Mouse (Mus musculus): Measurements from ENCODE around the gene Cdc34.
A peak's percentile ranks its signal among the peaks of the same experiment; 100 is the strongest.

Gene Cdc34

DNA sequence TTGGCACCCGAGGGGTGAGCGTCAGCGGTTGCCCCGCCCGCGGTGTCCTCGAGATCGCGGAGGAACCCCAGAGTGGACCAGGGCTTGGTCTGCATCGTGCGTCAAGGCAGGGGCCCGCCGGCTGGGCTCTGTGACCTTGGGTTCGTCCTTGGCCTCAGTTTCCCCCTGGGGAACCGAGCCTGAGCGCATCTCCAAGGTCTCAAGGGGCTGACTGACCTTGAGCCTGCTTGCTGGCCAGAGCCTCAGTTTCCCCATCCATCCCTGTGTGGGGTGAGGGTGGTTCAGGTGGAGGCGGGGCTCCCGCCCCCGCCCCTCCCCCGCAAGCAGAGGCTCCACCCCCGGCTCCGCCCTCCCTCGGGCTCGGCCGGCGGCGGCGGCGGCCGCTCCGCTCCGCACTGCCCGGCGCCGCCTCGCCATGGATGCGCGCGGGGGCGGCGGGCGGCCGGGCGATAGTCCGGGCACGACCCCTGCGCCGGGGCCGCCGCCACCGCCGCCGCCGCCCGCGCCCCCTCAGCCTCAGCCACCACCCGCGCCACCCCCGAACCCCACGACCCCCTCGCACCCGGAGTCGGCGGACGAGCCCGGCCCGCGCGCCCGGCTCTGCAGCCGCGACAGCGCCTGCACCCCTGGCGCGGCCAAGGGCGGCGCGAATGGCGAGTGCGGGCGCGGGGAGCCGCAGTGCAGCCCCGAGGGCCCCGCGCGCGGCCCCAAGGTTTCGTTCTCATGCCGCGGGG lies 34.4 kb downstream of the Cdc34 start, which contains the start of gene Hcn2:
Gene Hcn2, plus strand, starts transcription at position 381 of the 734 bp plus-strand sequence.
- ATAC-seq (ENCODE audit: low TSS enrichment) = no peak

DNA sequence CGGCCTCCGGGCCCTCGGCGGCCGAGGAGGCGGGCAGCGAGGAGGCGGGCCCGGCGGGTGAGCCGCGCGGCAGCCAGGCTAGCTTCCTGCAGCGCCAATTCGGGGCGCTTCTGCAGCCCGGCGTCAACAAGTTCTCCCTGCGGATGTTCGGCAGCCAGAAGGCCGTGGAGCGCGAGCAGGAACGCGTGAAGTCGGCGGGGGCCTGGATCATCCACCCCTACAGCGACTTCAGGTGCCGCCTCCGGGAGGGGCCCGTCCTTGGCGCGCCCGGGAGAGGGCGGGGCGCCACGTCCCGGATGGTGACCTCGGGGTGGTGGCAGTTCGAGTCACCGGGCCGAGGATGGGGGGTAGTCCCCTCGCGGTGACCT lies 35.0 kb downstream of the Cdc34 start:
- peak; percentile 21; the same call in 1 of the 2 replicates for ATAC-seq (ENCODE audit: low TSS enrichment)

DNA sequence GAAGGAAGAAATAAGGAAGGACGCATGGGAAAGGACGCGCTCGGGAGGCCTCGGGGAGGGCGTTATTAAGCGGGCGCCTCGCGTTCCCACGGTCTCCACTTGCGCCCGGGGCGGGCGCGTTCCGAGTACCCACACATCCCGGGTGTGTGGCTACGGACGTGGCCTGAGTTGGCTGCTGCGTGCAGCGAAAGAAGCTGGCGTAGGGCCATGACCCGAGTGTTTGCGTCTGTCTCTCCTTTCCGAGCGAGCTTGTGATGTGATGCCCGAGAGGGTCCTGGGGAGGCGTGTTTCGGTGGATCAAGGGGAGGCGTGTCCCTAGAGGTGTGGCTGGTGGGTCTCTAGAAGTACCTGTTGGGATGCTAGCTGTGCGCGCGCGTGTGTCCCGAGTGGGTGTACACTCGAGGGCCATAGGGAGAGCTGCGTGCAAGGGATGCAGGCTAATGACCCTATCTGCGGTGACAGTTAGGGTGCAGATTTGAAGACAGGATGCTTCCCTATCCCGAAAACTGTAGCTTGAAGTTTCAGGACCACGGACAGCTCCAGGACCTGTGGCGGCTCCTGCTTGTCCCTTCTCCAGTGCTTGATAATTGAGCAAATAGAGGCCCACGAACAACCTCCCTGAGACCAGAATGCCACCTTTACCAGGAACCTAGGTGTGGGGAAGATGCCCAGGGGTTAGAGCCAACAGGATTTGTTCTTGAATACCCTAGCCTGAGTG lies 35.8 kb downstream of the Cdc34 start:
- no peak for ATAC-seq (ENCODE audit: low TSS enrichment)

DNA sequence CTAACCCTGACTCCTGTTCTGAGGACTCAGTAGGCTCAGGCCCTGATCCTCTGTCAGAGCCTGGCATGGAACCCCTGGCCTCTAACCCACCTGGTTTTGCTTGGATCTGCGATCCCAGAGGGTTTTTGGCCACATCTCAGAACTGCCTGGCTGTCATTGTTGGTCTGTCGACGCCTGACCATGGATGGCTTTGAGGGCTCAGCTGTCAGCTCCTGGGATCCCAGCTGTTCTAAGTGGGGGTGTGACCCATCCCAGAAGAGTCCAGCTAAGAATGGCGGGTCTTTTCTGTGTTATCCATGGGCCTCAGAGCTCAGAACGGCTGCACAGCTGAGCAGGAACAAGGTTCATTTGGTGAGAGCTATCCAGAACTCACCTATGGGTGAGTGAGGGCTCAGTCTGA lies 39.1 kb downstream of the Cdc34 start:
- ATAC-seq (ENCODE audit: low TSS enrichment) = no peak

DNA sequence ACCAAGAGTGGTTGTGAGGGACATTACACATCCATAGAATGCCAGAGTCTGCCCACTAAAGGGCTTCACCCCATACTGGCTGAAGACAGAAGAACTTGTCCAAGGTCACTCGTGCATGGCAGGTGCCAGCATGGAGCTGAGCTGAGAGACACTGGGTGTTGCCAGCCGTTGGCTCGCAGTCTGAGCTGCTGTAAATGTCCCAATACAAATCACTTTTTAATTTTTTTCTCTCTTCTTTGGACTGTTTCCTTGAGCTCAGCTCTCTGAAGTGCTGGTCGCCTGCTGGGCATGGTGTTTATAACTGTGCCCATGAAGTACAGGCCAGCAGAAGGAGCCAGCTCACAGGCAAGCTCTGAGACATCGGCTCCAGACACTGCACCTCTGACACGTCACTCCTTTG lies 41.1 kb downstream of the Cdc34 start:
- no peak for ATAC-seq (ENCODE audit: low TSS enrichment)

DNA sequence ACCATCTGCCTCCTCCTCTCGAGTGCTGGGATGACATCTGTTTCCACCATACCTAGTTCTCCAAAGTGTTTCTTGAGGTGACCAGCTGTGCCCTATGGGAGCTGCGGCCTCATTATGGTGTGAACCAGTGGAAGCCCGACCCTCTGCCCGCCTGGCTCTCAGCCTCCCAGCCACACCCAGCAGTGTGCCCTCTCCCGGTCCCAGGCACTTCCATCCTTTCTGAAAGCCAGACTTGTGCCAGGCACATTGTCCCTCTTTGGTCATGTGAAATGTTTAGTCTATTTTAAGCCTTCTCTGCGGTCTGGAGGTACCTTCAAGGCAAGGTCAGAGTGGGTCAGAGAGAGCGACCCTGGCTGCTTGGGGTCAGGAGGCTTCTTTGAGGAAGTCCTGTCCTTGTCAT lies 41.7 kb downstream of the Cdc34 start:
- ATAC-seq (ENCODE audit: low TSS enrichment) = no peak

DNA sequence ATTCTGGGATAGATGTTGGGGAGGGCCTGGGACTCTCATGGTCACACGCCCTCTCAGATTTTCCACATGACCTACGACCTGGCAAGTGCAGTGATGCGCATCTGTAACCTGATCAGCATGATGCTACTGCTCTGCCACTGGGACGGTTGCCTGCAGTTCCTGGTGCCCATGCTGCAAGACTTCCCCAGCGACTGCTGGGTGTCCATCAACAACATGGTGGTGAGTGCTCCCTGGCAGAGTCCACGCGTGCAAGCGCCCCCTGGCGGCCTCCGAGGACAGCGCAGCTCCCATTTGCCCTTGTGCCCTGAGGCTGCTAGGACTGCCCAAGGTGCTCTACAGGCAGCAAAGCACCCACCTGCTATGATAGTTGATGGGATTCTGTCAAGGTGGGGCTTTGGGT lies 44.1 kb downstream of the Cdc34 start:
- no peak for ATAC-seq (ENCODE audit: low TSS enrichment)

DNA sequence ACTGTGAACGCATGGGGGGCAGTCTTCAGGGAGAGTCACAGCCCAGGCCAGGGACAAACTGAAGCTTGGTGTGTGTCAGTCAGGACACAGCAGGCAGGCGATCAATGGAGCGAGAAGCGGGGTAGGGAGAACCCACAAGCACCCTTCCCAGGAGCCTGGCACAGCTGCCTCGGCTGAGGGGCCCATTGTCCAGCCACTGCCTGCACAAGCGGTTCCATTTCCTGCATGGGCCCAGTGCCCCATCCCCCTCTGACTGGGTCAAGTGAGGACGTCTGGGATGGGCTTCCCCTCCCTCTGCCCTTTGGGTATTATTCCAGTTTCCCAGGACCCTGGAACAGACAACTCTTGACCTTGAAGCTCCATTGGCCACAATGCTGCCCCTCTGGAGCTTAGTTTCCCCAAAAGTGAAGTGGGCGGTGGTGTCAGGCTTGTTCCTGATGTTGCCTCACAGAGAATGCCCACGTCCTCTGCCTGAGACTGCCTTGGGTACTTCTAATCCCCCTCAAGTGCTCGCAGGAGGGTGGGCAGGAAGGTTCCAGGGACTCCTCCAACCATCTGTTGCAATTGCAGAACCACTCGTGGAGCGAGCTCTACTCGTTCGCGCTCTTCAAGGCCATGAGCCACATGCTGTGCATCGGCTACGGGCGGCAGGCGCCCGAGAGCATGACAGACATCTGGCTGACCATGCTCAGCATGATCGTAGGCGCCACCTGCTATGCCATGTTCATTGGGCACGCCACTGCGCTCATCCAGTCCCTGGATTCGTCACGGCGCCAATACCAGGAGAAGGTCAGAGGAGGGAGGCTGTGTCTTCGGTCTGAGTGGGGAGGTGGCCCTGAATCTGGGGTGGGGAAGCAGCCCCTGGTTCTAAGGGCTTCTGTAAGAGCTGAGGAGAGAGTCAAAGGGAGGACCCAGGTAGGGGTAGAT lies 46.6 kb downstream of the Cdc34 start:
- ATAC-seq (ENCODE audit: low TSS enrichment) = peak; percentile 60

DNA sequence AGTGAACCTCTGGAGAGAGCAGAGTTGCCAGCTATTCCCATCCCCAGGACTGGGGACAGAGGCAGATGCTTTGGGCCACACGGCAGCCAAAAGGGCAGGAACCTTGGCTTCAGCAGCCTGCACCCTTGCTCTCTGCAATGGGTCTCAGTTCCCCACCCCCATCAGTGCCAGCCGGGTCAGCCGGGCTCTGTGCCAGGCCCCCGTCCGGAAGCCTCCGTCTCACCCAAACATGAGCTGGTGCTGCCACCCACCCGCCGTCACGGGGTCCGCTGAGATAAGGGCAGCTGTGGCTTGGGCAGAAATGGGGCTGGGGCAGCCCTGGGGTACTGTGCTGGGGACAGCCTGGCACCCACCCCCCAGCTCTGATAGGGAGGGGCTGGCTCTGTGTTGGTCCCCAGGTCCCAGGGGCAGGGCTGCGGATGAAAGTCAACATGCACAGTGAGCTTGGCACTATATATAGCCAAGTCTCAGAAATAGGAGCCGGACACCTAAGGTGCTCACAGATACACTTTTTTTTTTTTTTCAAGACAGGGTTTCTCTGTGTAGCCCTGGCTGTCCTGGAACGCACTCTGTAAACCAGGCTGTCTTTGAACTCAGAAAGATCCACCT lies 47.5 kb downstream of the Cdc34 start:
- peak; percentile 14; the same call in 1 of the 2 replicates for ATAC-seq (ENCODE audit: low TSS enrichment)

DNA sequence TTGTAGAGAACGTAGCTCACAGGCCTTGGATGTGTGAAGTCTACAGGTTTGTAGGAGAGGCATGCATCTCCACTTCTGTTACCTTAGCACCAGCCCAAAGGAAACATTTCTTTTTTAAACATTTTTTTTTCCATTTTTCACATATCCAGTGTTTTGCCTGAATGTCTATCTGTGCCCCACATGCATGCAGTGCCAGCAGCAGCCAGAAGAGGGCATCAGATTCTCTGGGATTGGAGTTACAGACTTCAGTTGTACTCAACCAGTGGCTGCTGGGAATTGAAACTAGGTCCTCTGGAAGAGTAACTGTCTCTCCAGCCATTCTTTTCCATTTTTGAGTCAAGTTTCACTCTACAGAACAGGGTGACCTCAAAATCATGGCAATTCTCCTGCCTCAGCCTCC lies 50.5 kb downstream of the Cdc34 start:
- ATAC-seq (ENCODE audit: low TSS enrichment) = no peak

DNA sequence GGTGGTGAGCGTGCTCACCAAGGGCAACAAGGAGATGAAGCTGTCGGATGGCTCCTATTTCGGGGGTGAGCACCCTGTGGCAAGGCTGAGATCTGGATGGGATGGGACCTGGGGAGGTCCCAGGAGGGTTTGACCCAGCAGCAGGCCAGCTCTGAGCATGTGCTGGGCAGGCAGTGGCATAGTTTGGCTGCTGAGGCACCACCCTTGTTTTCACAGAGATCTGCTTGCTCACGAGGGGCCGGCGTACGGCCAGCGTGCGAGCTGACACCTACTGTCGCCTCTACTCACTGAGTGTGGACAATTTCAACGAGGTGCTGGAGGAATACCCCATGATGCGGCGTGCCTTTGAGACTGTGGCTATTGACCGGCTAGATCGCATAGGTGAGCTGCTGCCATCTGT lies 51.9 kb downstream of the Cdc34 start:
- no peak for ATAC-seq (ENCODE audit: low TSS enrichment)

DNA sequence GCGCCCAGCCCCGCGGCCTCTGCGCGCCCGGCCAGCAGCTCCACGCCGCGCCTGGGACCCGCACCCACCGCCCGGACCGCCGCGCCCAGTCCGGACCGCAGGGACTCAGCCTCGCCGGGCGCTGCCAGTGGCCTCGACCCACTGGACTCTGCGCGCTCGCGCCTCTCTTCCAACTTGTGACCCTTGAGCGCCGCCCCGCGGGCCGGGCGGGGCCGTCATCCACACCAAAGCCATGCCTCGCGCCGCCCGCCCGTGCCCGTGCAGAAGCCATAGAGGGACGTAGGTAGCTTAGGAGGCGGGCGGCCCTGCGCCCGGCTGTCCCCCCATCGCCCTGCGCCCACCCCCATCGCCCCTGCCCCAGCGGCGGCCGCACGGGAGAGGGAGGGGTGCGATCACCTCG lies 53.4 kb downstream of the Cdc34 start:
- ATAC-seq (ENCODE audit: low TSS enrichment) = no peak

DNA sequence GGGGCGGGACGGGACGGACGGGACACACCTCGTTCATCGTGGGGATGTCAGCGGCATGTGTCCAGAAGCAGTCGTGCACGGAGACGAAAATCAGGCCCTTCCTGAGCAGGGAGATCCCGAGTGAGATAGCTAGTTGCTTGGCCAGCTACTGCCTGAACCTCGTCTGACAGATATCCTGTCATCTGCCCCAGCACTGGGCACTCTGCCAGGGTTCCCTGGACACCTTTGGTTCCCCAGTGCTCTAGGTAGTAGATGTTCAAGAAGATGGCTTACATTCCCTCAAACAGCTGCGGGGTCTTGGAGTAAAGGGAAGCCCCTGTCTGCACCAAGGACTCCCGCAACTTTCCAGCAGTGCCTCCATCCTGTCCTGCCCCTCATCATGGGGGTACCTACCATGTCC lies 54.7 kb downstream of the Cdc34 start:
- ATAC-seq (ENCODE audit: low TSS enrichment) = no peak

Data from frontal cortex, adult (tissue).